Mouse (Mus musculus) cerebellum, adult 2 months (tissue): ENCODE results near the gene Cdc42bpb.

Experiments used
- CTCF ChIP-seq: fragments of 200-500 bp; IDR thresholded peaks from 2 replicates; pipeline ENCODE4 v1.5.1; 2011; ENCODE audit warnings: low read depth, mild to moderate bottlenecking, control low read depth, low read length, moderate library complexity, borderline replicate concordance; ENCODE audit not compliant: insufficient read depth
- POLR2A ChIP-seq: fragments of 200-500 bp; IDR thresholded peaks from 2 replicates; pipeline ENCODE4 v1.6.1; 2011; ENCODE audit warnings: low read length, control low read depth, borderline replicate concordance; ENCODE audit not compliant: insufficient read depth

DNA sequence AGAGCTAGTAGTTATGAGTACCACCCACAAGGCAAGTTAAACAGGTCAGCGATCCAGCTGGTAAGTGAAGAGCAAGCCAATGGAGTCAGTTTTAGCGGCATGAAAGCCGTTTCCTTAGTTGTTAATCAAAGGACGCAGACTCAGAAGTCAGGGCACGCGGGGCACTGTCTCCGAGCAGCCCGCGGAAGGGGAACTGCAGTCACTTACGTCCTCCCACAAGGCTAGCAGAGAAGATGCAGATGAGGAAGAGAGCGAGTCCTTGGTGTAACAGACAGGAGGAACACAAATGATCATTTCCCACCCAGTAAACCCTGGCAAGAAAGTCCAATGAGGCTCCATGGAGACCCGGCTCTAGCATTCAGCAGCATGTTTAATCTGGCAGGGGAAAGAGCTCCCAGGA is 68.3 kb downstream of the Cdc42bpb start:
- TF ChIP-seq CTCF (no peak), POLR2A (no peak)
